Mouse (Mus musculus) heart, embryonic 11.5 days (tissue): ENCODE data around the gene Apex1. TPM values are rescaled to one million over a fixed set of nuclear protein-coding genes. Genes with fewer than 3 reads are reported as not detected.
"Not testable (repeated sequence)": the region's sequence is repeated elsewhere in the genome, so short reads cannot be mapped to it uniquely, and the experiment has no call there.

ENCODE experiments used
- ATAC-seq: fragments of 200-750 bp; cut with Nextera tagmentation; replicated peaks from 2 replicates; pipeline ENCODE4 v1.8.0; 2017; ENCODE audit warnings: moderate library complexity; ENCODE audit not compliant: insufficient number of reproducible peaks, low FRiP score, low TSS enrichment
- H3K27ac ChIP-seq: fragments of 300-500 bp; sonication (generic); 2 replicates; pipeline ENCODE4 v1.5.1; 2014; ENCODE audit warnings: mild to moderate bottlenecking, low read depth, low read length
- H3K27me3 ChIP-seq: fragments of 300-500 bp; sonication (generic); 2 replicates; pipeline ENCODE4 v1.6.1; 2014; ENCODE audit warnings: mild to moderate bottlenecking, low read length, mixed read lengths; ENCODE audit not compliant: control insufficient read depth, insufficient read depth
- H3K36me3 ChIP-seq: fragments of 300-500 bp; sonication (generic); 2 replicates; pipeline ENCODE4 v1.6.1; 2014; ENCODE audit warnings: mild to moderate bottlenecking, low read length, moderate library complexity, mixed read lengths; ENCODE audit not compliant: control insufficient read depth, insufficient read depth
- H3K4me1 ChIP-seq: fragments of 300-500 bp; sonication (generic); 2 replicates; pipeline ENCODE4 v1.6.1; 2014; ENCODE audit warnings: low read length; ENCODE audit not compliant: control insufficient read depth, insufficient read depth
- H3K4me2 ChIP-seq: fragments of 300-500 bp; sonication (generic); 2 replicates; pipeline ENCODE4 v1.6.1; 2014; ENCODE audit warnings: mild to moderate bottlenecking, moderate library complexity
- H3K4me3 ChIP-seq: fragments of 300-500 bp; sonication (generic); 2 replicates; pipeline ENCODE4 v1.5.1; 2014; ENCODE audit warnings: low read depth, low read length
- H3K9ac ChIP-seq: fragments of 300-500 bp; sonication (generic); 2 replicates; pipeline ENCODE4 v1.6.1; 2014; ENCODE audit warnings: mild to moderate bottlenecking, low read depth, low read length, moderate library complexity
- H3K9me3 ChIP-seq: fragments of 300-500 bp; sonication (generic); replicated peaks from 2 replicates; pipeline ENCODE4 v1.6.1; 2016; ENCODE audit warnings: low read length; ENCODE audit not compliant: control insufficient read depth
- WGBS: fragments of 180-500 bp; shearing (Covaris S2); extraction: QIAGEN DNeasy Blood & Tissue Kit; methylation state at CpG from one replicate; pipeline ENCODE4 v1.1.7; 2014; ENCODE audit not compliant: insufficient replicate concordance; 5-methylcytosine and 5-hydroxymethylcytosine counted together
- polyA plus RNA-seq: library from polyadenylated mRNA; unstranded; fragments of >200 nt; fragmentation: Nextera tagmentation; extraction: Ambion mirVana; gene quantifications from 2 replicates; pipeline ENCODE4 v1.2.1, GENCODE M21; 2014

Apex1 gene
- polyA plus RNA-seq, 1 experiment from 2014 or later, result 188 TPM

DNA sequence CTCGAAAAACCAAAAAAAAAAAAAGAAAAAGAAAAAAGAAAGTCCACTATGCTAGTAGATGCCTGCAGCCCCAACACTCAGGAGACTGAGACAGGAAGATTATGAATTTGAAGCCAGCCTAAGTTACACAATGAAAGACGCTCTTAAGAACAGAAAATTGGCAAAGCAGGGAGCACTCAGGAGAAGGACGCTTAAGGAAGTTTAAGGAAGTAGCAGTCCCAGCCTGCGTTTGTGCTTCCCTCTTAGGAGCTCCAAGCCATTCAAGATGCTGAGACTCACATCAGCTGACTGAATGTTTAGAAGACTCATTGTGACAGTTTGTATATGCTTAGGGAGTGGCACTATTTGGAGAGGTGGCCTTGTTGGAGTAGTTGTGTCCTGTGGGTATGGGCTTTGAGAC, 16.6 kb upstream of the Apex1 start:
- Histone ChIP-seq H3K36me3 (no peaks in the 10 kb centered on the region), H3K27me3 (no peaks in the 10 kb centered on the region), H3K4me2 (no peak overlapping the region), H3K4me3 (no peak overlapping the region), H3K4me1 (0 out of 2 replicates have a peak, but pooled peaks cover 4% of the 10 kb centered on the region), H3K9ac (no peak overlapping the region), H3K27ac (no peak overlapping the region), H3K9me3 (no peaks in the 10 kb centered on the region)
- 69% methylated on average over 4 of the region's 4 CpGs for WGBS
- no peak for ATAC-seq

DNA sequence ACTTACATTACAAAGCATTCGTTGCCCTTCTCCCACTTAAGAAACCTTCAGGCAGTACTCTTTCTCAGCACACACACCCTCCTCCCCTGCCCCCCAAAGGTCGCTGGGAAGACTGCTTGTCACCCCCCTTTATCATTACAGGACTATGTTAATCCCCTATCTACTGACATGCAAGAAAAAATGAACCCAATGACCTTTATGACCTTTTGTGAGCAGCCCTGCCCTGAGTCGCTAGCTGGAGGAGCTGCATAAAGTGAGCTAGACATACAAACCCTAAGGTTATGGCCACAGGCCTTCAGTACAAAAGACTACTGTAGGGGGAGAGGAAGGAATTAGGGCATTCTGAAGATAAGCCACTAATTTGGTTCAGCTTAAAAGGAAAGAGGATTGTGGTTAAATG, 13.4 kb upstream of the Apex1 start:
- H3K4me1 ChIP-seq, result no peaks in the 10 kb centered on the region
- no peak overlapping the region for H3K27ac ChIP-seq
- no peak for ATAC-seq
- H3K9me3 ChIP-seq, result no peaks in the 10 kb centered on the region
- no peak overlapping the region for H3K9ac ChIP-seq
- 51% methylated on average over 3 of the region's 3 CpGs for WGBS
- H3K27me3 ChIP-seq, result no peaks in the 10 kb centered on the region
- H3K4me3 ChIP-seq, result no peak overlapping the region
- no peak overlapping the region for H3K4me2 ChIP-seq
- H3K36me3 ChIP-seq, result peaks cover 15% of the 10 kb centered on the region

DNA sequence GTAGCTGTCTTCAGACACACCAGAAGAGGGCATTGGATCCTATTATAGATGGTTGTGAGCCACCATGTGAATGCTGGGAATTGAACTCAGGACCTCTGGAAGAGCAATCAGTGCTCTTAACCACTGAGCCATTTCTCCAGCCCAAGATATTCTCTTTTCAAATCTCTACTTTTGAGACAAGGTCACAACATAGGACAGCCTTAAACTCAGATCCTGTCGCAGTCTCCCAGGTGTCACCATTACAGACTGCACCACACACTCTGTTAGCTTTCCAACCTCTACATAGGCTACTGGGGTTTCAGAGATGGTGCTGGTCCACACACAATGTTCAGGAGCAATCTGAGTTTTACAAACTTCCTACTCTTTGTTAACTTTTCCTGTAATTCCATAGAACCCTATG, 1.3 kb upstream of the Apex1 start:
- Histone ChIP-seq H3K4me3 (peak overlapping the region; percentile 89), H3K36me3 (peaks cover 19% of the 10 kb centered on the region), H3K4me2 (peak overlapping the region; percentile 80)
- WGBS, result 57% methylated on average over 1 of the region's 1 CpGs
- H3K9ac ChIP-seq, H3K27ac ChIP-seq, ATAC-seq, H3K4me1 ChIP-seq, H3K27me3 ChIP-seq, H3K9me3 ChIP-seq: not testable (repeated sequence)

DNA sequence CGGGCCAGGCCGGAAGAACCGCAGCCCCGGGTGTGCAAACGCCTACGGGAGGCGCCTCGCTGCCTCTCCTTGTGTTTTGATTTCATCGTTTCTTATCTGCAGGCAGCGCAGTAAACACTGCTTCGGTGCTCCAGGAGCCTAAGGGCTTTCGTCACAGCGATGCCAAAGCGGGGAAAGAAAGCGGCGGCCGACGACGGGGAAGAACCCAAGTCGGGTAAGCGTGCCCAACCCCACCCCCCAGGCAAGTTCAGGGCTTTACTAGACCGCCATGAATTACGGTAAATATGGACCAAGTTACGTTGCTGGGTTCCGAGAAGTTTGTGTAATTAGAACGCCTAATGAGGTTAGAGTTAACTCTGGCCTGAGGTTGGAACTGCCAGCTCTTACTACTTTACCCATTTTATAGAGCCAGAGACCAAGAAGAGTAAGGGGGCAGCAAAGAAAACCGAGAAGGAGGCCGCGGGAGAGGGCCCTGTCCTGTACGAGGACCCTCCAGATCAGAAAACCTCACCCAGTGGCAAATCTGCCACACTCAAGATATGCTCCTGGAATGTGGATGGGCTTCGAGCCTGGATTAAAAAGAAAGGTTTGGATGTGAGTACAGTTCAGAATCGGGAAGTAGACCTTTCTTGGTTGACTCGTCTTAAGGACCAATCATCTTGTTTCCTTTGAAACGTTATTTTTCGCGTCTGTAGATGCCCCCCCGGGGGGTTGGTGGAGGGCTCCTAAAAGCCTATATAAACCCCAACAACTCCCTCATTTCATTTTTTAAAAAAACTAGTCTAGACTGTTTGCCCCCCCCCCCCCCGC, 548 bp downstream of the Apex1 start:
- peak overlapping the region; percentile 93 for H3K27ac ChIP-seq
- peak overlapping the region; percentile 93 for H3K9ac ChIP-seq
- no peaks in the 10 kb centered on the region for H3K27me3 ChIP-seq
- 2% methylated on average over 38 of the region's 38 CpGs for WGBS
- peak overlapping the region; percentile 89 for H3K4me3 ChIP-seq
- peak; percentile 40; the same call in 1 of the 2 replicates for ATAC-seq
- H3K36me3 ChIP-seq, result peaks cover 24% of the 10 kb centered on the region
- H3K4me2 ChIP-seq, result peak overlapping the region; percentile 80
- H3K4me1 ChIP-seq, result peaks cover 7% of the 10 kb centered on the region
- H3K9me3 ChIP-seq, result no peaks in the 10 kb centered on the region

DNA sequence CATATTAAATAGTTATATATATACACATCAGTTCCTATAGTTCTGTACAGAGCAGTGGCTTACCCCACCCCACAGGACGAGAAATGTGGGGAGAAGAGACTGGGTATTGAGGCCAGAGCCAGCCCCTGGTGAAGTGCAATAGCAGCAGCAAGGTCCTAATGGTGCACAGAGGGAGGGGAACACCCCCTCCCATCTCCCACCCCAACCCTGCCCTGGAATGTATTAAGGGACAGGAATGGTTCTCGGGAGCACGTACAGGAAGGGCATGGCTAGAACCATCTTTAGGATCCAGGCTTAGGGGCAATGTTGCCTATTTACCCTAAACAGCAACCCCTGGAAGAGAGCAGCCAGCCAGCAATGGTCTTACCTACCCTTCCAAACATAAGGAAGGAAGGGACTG, 2.6 kb downstream of the Apex1 start:
- no peak overlapping the region for H3K4me2 ChIP-seq
- 82% methylated on average over 3 of the region's 3 CpGs for WGBS
- H3K9me3 ChIP-seq, result no peaks in the 10 kb centered on the region
- H3K27me3 ChIP-seq, result no peaks in the 10 kb centered on the region
- H3K9ac ChIP-seq, result no peak overlapping the region
- no peak for ATAC-seq
- no peak overlapping the region for H3K4me3 ChIP-seq
- H3K27ac ChIP-seq, result no peak overlapping the region
- peaks cover 7% of the 10 kb centered on the region for H3K4me1 ChIP-seq
- peaks cover 24% of the 10 kb centered on the region for H3K36me3 ChIP-seq

DNA sequence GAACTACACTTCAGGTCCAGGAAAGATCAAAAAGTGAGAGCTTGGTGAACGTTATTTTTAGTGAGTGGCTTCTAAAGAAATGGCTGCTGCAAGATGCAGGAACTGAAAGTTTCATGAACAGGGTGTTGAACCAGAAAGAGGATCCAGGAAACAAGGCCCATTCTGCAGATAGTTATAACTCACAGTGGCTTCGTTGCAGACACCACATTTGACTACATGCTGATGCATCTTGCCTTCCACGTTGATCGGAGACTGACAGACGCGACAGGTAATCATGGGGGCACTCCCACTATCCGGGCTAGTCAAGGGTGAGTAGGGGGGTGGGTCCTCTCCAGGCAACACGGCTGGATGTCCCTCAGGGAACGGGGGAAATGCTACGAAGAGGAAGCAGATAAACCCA, 5.2 kb downstream of the Apex1 start:
- ATAC-seq, result no peak
- Histone ChIP-seq H3K9me3 (no peaks in the 10 kb centered on the region), H3K36me3 (peaks cover 24% of the 10 kb centered on the region), H3K4me1 (peaks cover 7% of the 10 kb centered on the region), H3K27ac (peak overlapping the region; percentile 80), H3K4me3 (peak overlapping the region; percentile 97), H3K9ac (peak overlapping the region; percentile 97), H3K27me3 (no peaks in the 10 kb centered on the region), H3K4me2 (peak overlapping the region; percentile 87)
- WGBS, result 18% methylated on average over 10 of the region's 10 CpGs

DNA sequence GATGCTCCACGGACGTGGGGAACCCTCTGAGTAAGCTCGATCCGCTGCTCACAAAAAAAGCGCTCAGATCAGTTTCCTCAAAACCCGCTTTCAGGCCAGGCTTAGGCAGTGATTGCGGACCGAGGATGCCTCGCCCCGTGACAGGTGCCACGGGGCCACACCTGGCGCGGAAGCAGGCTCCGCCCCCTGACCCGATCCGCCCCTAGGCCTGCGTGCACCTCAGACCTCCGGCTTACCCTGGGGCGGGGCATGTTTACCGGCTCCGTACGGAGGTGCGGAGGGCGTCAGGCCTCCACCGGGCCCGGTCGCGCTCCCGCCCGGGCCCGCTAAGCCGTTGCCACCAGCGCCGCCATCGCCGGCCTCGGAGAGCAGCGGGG, 5.6 kb downstream of the Apex1 start:
- ATAC-seq, result peak; percentile 53
- H3K36me3 ChIP-seq, result peaks cover 24% of the 10 kb centered on the region

DNA sequence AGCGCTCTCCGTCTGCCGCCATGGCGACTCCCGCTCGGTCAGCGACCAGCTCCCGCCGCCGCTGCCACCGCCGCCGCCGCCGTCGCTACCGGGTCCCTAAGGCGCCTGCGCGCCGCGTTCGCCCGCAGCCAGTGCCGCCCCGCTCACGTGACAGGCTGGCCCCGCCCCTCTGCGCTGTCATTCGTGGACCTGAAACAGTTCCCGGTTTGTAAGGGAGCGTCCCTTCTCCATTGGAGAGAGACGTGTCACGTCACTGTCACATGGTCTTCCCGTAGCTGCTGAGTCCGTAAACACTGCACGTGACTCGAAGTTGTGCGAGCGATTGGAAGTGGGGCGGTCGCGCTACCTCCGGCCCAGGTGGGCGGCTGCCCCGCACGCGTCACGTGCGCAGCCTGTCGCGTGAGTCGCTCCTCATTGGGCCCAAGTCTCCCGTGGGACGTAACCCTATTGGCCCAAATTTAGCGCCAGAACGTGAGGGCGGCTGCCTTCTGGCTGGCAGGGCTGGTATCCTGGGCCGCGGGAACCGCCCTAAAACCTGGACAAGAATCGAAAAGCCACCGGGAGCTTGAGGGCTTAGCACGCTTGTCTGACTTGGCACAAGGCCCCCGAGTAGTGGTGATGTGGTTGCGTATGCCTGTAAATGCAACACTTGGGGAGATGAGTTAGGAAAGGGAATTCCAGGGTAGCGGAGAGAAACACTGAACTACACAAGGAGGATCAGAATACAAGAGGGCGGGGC, 6.2 kb downstream of the Apex1 start, which contains the start of the genes Pip4p1 and Pnp:
Gene Pip4p1, minus strand, starts transcription at position 103 of the 739 bp plus-strand sequence.
Gene Pnp, plus strand, starts transcription at position 329 of the 739 bp plus-strand sequence.
- H3K4me1 ChIP-seq, result peaks cover 7% of the 10 kb centered on the region
- peak within 1 kb of the TSS; percentile 97 for H3K9ac ChIP-seq
- peak; percentile 100 for ATAC-seq
- H3K4me2 ChIP-seq, result peak within 1 kb of the TSS; percentile 87
- H3K9me3 ChIP-seq, result no peaks in the 10 kb centered on the region
- H3K27ac ChIP-seq, result peak within 1 kb of the TSS; percentile 89
- H3K4me3 ChIP-seq, result peak within 1 kb of the TSS; percentile 97
- peaks cover 24% of the 10 kb centered on the region for H3K36me3 ChIP-seq
- WGBS, result under 1% methylated on average over 67 of the region's 68 CpGs
- no peaks in the 10 kb centered on the region for H3K27me3 ChIP-seq

More for the DNA sequence above, 5.6 kb downstream of the Apex1 start:
- Histone ChIP-seq H3K9me3 (no peaks in the 10 kb centered on the region), H3K4me1 (peaks cover 7% of the 10 kb centered on the region), H3K27me3 (no peaks in the 10 kb centered on the region), H3K27ac (peak overlapping the region; percentile 80), H3K4me3 (peak overlapping the region; percentile 97), H3K9ac (peak overlapping the region; percentile 97), H3K4me2 (peak overlapping the region; percentile 87)
- WGBS, result 0% methylated on average over 38 of the region's 38 CpGs
